Mouse (Mus musculus) olfactory bulb, adult 2 months (tissue): ENCODE data around the gene Mtus2.

ENCODE experiments used
- CTCF ChIP-seq: fragments of 200-500 bp; IDR thresholded peaks from 2 replicates; pipeline ENCODE4 v1.5.1; 2012; ENCODE audit warnings: low read depth, mild to moderate bottlenecking, low read length, moderate library complexity; ENCODE audit not compliant: insufficient read depth
- POLR2A ChIP-seq: fragments of 200-500 bp; IDR thresholded peaks from 2 replicates; pipeline ENCODE4 v1.6.1; 2012; ENCODE audit warnings: mild to moderate bottlenecking, low read depth, low read length, moderate library complexity; ENCODE audit not compliant: insufficient read depth

- TF ChIP-seq CTCF (no peak), POLR2A (no peak)
Observed at GRCm38 (mm10) chr5:148328982-148329381, 371.9 kb downstream of the Mtus2 start.
